Mouse (Mus musculus): ENCODE measurements around the gene Btg3.

DNA sequence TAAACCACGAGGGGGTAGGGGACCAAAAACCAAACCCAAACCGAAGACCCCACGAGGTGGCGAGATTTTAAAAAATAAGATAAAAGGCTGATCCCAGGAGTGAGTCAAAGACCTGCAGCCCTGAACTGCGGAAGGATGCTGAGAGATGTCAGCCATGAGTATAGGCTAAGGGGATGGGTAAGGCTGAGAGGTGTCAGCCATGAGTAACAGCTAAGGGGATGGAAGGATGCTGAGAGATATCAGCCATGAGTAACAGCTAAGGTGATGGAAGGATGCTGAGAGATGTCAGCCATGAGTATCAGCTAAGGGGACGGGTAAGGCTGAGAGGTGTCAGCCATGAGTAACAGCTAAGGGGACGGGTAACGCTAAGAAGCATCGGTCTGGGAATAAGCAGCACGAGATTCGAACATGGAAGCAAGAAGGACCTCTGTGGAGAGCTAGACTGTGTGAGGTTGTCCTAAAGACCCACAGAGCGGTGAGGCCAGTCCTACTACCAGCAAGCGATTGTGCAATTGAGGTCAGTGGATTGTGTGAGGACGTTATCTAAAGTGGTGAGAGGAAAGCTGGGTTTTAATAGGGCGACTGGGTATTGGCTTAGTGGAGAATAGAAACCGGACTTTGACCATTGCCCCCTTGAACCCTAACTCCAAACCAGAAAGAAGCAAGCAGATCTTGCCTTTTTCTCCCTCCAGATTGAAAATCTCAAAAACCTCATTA is 69.4 kb downstream of the Btg3 start:
- no peak for TF ChIP-seq POLR2A (IDR thresholded peaks at IDR 0.05; ENCODE audit: control insufficient read depth, extremely low read depth, insufficient read depth, low read length, poor library complexity)
- no peak for TF ChIP-seq CTCF (IDR thresholded peaks at IDR 0.05; ENCODE audit: borderline replicate concordance, control insufficient read depth, extremely low read depth, insufficient read depth, low read length, poor library complexity)
